Mouse (Mus musculus) limb, embryonic 11.5 days (tissue): Measurements from ENCODE around the gene Jmjd8. TPM values are rescaled to one million over a fixed set of nuclear protein-coding genes. Genes with fewer than 3 reads are reported as not detected.
A peak's percentile ranks its signal among the peaks of the same experiment; 100 is the strongest.

Experiments used
- ATAC-seq: fragments of 200-750 bp; cut with Nextera tagmentation; 2 replicates; pipeline ENCODE4 v1.8.0; 2017; ENCODE audit warnings: low read depth; ENCODE audit not compliant: insufficient number of reproducible peaks, low FRiP score, low TSS enrichment
- DNase-seq: peaks from one replicate; pipeline ENCODE4 v3.0.0-alpha.2; 2015; ENCODE audit warnings: low spot score
- H3K27ac ChIP-seq: fragments of 300-500 bp; sonication (generic); replicated peaks from 2 replicates; pipeline ENCODE4 v1.5.1; 2014; ENCODE audit warnings: low read depth, mild to moderate bottlenecking, low read length
- H3K27me3 ChIP-seq: fragments of 300-500 bp; sonication (generic); 2 replicates; pipeline ENCODE4 v1.6.1; 2014; ENCODE audit warnings: mild to moderate bottlenecking, low read length, mixed read lengths; ENCODE audit not compliant: control insufficient read depth, insufficient read depth
- H3K36me3 ChIP-seq: fragments of 300-500 bp; sonication (generic); 2 replicates; pipeline ENCODE4 v1.6.1; 2014; ENCODE audit warnings: mild to moderate bottlenecking, low read length, moderate library complexity, mixed read lengths; ENCODE audit not compliant: control insufficient read depth, insufficient read depth
- H3K4me1 ChIP-seq: fragments of 300-500 bp; sonication (generic); 2 replicates; pipeline ENCODE4 v1.6.1; 2014; ENCODE audit warnings: low read length, mixed read lengths; ENCODE audit not compliant: control insufficient read depth, insufficient read depth
- H3K4me2 ChIP-seq: fragments of 300-500 bp; sonication (generic); 2 replicates; pipeline ENCODE4 v1.6.1; 2014; ENCODE audit warnings: low read depth, mild to moderate bottlenecking, moderate library complexity; ENCODE audit not compliant: severe bottlenecking
- H3K4me3 ChIP-seq: fragments of 300-500 bp; sonication (generic); 2 replicates; pipeline ENCODE4 v1.5.1; 2014; ENCODE audit warnings: low read depth, low read length
- H3K9ac ChIP-seq: fragments of 300-500 bp; sonication (generic); 2 replicates; pipeline ENCODE4 v1.6.1; 2014; ENCODE audit warnings: mild to moderate bottlenecking, low read length
- H3K9me3 ChIP-seq: fragments of 300-500 bp; sonication (generic); 2 replicates; pipeline ENCODE4 v1.6.1; 2016; ENCODE audit warnings: low read length; ENCODE audit not compliant: control insufficient read depth
- WGBS: fragments of 180-500 bp; shearing (Covaris S2); extraction: QIAGEN DNeasy Blood & Tissue Kit; methylation state at CpG from one replicate; pipeline ENCODE4 v1.1.7; 2014; 5-methylcytosine and 5-hydroxymethylcytosine counted together
- polyA plus RNA-seq: library from polyadenylated mRNA; unstranded; fragments of >200 nt; fragmentation: Nextera tagmentation; extraction: Ambion mirVana; gene quantifications from 2 replicates; pipeline ENCODE4 v1.2.1, GENCODE M21; 2014

Jmjd8 gene
- polyA plus RNA-seq, 1 experiment from 2014 or later, result 45.5 TPM

DNA sequence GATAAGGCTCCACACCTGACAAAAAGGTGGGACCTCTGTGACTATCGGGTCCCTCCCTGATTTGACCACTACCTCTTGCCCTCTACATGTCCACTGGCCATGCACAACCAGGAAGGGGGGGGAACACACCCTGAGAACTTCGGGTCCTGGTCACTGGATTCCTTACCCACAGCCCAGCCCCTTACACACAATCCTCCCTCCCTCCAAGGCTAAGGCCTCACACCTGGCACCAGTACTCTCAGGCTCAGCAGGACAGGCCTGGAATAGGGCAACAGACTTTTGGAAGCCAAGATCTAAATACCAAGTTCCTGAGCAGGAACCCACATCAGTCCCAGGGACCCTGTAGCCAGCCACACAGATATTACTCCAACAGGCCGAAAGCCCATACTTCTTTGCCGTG, 10.2 kb downstream of the Jmjd8 start:
- Histone ChIP-seq H3K27ac (no peak overlapping the region), H3K9ac (no peak overlapping the region), H3K27me3 (no peaks in the 10 kb centered on the region), H3K4me3 (no peak overlapping the region), H3K4me1 (peaks cover 23% of the 10 kb centered on the region), H3K36me3 (peaks cover 33% of the 10 kb centered on the region), H3K9me3 (no peaks in the 10 kb centered on the region), H3K4me2 (no peak overlapping the region)
- 89% methylated on average over 4 of the region's 4 CpGs for WGBS
- no peak for ATAC-seq
- DNase-seq, result no peak

DNA sequence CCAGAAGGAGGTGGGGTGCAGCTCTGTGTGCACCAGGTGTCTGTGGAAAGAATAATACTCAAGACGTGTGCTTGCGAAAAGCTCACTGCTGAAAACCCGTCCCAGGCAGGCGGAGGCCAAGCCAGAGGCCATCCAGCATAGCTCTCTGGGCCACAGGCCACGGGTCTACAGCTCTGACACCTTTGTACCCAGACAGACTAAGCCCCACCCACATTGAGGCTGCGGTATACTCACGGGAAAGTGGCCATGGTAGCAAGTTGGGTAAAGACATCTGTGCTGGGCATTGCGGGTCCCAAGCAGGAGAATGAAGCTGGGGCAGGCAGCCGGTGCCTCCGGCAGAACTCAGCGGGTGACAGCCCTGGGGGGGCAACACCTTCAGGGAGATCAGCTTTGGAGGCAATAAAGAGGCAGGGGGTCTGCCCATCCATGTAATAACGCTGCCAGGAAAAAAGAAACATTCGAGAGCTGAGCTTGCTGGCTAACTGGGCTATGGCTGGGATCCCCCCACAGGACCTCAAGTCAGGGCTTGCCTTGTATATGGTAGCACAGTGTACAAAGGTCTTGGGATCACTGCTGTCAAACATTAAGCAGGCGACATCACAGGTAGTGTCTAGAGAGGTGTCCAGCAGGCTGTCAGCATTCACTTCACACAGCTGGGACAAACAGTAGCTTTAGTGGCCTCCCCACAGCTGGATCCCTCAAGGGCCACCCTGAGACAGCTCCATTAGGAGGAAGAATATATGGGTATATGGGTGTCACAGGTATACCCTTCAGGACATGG, 11.0 kb downstream of the Jmjd8 start:
- ATAC-seq, result no peak
- Histone ChIP-seq H3K27ac (no peak overlapping the region), H3K4me2 (no peak overlapping the region), H3K4me3 (no peak overlapping the region), H3K9me3 (no peaks in the 10 kb centered on the region), H3K27me3 (no peaks in the 10 kb centered on the region), H3K9ac (peak overlapping the region; percentile 2; the same call in 1 of the 2 replicates), H3K36me3 (peaks cover 33% of the 10 kb centered on the region), H3K4me1 (peaks cover 16% of the 10 kb centered on the region)
- DNase-seq, result no peak
- 81% methylated on average over 14 of the region's 14 CpGs for WGBS

DNA sequence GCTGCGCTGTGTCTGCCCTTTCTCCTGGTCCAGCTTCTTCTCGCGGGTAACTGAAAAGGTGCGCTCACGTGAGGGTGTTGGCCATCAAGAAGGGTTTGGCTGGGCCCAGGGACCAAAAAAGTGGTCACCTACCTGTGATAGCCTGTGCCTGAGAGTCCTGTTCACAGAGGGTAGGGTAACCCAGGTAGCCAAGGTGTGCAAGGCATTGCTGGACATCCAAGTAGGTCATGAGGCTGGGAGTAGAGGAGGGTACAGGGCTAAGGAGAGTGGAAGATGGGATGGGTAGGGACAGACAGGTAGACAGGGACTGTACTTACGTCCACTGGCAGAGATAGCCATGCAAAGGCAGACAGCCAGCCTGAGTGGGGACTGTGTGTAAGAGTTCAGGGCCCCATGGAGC, 11.9 kb downstream of the Jmjd8 start:
- Histone ChIP-seq H3K9me3 (no peaks in the 10 kb centered on the region), H3K27me3 (no peaks in the 10 kb centered on the region), H3K4me3 (no peak overlapping the region), H3K27ac (no peak overlapping the region), H3K36me3 (peaks cover 29% of the 10 kb centered on the region), H3K4me2 (no peak overlapping the region), H3K4me1 (peaks cover 15% of the 10 kb centered on the region), H3K9ac (no peak overlapping the region)
- ATAC-seq, result no peak
- WGBS, result 94% methylated on average over 6 of the region's 6 CpGs
- DNase-seq, result no peak

DNA sequence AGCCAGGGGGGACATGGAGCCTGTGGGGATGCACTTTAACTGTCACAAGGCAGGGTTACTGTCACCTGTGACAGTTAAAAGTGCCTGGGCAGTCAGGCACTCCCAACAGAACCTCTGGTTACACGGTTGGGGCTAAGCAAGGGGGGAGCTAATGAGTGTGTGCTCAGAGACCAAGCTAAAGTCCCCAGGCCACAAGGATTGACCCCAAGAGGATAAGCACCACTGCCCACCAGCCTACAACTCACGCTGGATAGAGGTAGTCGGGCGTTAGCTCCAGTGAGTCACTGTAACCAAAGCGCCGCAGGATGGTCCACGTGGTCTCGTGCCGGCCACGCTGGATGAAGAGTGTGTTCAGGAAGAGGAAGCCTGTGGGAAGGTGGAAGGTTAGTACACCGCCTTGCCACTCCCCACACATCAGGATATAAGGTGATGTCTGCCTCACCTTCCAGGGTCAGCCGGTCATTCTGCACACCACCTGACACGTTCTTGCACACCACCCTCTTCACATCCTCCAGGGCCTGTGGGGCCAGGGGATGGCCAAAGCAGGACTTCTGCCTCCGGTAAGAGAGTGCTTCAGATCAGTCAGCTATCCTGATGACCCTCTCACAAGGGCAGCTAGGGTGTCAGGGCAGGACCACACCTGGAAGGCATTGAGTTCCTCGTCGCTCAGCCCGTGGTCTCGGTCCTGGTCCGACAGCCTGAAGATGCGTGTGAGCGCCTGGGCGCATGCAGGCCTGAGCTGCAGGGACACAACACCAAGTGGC, 12.6 kb downstream of the Jmjd8 start, which contains the start of gene Gm20683:
Gm20683 (minus strand) TSS at position 647 of the 764 bp plus-strand sequence.
- no peak within 1 kb of the TSS for H3K4me3 ChIP-seq
- H3K27ac ChIP-seq, result no peak within 1 kb of the TSS
- ATAC-seq, result no peak
- DNase-seq, result no peak
- peaks cover 29% of the 10 kb centered on the region for H3K36me3 ChIP-seq
- no peaks in the 10 kb centered on the region for H3K27me3 ChIP-seq
- peaks cover 14% of the 10 kb centered on the region for H3K4me1 ChIP-seq
- no peak within 1 kb of the TSS for H3K4me2 ChIP-seq
- H3K9ac ChIP-seq, result no peak within 1 kb of the TSS
- H3K9me3 ChIP-seq, result no peaks in the 10 kb centered on the region
- WGBS, result 94% methylated on average over 22 of the region's 22 CpGs

DNA sequence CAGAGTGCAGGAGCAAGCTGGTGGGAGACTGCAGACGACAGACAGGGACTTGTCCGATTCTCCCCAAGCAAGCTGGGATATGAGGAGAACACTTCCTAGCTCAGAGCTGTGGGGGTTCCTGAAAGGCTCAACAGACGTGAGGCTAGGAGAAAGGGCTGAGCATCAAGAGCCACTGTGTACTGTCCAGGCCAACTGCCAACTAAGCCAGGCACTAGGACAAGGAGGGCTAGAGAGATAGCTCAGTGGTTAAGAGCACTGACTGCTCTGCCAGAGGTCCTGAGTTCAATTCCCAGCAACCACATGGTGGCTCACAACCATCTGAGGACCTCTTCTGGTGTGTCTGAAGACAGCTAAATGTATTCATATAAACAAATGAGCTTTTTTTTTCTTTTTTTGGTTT, 13.8 kb downstream of the Jmjd8 start:
- WGBS, result 86% methylated on average over 3 of the region's 3 CpGs

DNA sequence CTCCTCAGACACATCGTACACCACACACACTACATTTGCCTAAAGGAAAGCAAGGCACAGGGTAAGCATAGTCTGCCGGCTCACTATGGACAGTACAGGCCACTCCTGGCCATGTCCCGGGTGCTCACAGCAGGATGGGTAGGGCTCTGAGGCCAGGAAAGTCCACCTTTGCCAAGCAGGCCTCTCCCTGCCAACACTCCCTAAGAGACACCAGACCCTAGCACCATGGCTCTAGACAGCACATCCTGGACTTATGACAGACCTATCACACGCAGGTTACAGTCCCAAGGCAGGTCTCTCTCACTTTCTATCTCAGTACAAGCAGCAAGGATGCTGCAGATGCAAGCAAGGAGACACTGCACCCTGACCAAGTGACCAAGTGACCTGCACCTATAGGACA, 14.5 kb downstream of the Jmjd8 start:
- no peak overlapping the region for H3K9ac ChIP-seq
- 98% methylated on average over 4 of the region's 4 CpGs for WGBS
- no peaks in the 10 kb centered on the region for H3K27me3 ChIP-seq
- no peak overlapping the region for H3K27ac ChIP-seq
- ATAC-seq, result no peak
- DNase-seq, result no peak
- peak overlapping the region; percentile 87; the same call in 1 of the 2 replicates for H3K4me3 ChIP-seq
- H3K36me3 ChIP-seq, result peaks cover 29% of the 10 kb centered on the region
- peaks cover 8% of the 10 kb centered on the region for H3K4me1 ChIP-seq
- peak overlapping the region; percentile 74 for H3K4me2 ChIP-seq
- no peaks in the 10 kb centered on the region for H3K9me3 ChIP-seq

More for the DNA sequence above, 13.8 kb downstream of the Jmjd8 start:
- peaks cover 29% of the 10 kb centered on the region for H3K36me3 ChIP-seq
- no peak overlapping the region for H3K4me3 ChIP-seq
- ATAC-seq (no peak), DNase-seq (no peak)
- H3K4me1 ChIP-seq, result peaks cover 8% of the 10 kb centered on the region
- H3K27me3 ChIP-seq, result no peaks in the 10 kb centered on the region
- H3K9me3 ChIP-seq, result no peaks in the 10 kb centered on the region
- no peak overlapping the region for H3K4me2 ChIP-seq
- no peak overlapping the region for H3K9ac ChIP-seq
- no peak overlapping the region for H3K27ac ChIP-seq

DNA sequence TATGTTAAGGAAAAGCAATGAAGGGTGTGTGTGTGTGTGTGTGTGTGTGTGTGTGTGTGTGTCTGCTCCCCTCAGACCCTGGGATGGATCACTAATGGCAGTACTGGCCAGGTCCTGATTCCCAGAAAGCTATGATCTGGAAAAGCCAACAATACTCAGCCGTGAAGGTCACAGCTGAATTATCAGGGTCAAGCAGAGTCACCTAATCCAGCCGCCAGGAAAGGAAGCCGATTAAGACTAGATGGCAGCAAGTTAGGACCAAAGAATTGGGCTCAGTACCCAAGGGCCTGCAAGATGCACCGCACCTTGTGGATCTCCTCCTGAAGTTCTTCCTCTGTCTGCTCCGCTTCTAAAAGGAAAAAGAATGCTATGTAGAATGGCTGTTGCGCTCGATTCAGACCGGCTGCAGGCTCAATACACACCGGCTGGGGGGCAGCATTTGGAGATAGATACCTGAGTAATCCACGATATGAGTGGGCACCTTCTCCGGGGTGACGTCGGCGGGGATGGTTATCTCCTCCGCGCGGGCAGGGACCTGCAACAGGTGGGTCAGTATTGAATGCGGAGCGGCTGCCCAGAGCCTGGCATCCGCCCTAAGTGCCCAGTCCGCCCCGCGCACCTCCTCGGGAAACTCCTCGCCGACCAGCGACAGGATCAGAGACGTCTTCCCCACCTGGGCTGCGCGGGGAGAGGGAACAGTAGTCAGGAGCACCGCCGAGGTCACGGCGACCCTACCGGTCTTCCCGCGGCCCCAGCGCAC, 15.1 kb downstream of the Jmjd8 start:
- ATAC-seq (peak; percentile 53), DNase-seq (no peak)
- Histone ChIP-seq H3K9me3 (no peaks in the 10 kb centered on the region), H3K27ac (no peak overlapping the region), H3K27me3 (no peaks in the 10 kb centered on the region), H3K4me3 (peak overlapping the region; percentile 87), H3K4me1 (peaks cover 8% of the 10 kb centered on the region), H3K36me3 (peaks cover 28% of the 10 kb centered on the region), H3K4me2 (peak overlapping the region; percentile 74), H3K9ac (peak overlapping the region; percentile 80)
- 4% methylated on average over 38 of the region's 38 CpGs for WGBS

DNA sequence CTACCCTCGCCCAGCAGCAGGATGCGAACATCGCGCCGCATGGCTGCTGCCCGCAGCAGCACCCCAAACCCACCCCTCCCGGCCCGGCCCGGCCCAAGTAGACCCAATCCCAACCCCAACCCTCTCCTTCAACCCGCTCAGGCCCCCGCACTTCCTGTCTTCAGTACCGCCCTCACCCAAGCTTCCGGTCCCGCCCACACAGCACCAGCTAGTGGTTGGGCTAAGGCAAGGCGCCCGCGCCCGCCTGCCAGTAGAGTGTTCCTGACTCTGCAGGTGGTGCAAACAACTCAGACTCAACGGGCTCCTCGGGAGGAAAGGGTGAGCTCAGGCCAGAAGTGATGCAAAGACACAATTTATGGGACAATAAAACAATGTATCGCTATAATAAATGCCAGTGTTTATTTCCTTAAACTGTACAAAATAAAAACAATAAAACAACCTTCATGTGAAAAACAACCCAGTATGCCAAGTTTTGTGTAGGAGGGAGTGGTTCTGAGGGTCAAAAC, 15.8 kb downstream of the Jmjd8 start, which contains the start of gene Rhot2:
Rhot2 (minus strand) TSS at position 456 of the 506 bp plus-strand sequence.
- Histone ChIP-seq H3K9me3 (no peaks in the 10 kb centered on the region), H3K4me3 (peak within 1 kb of the TSS; percentile 87), H3K4me1 (peaks cover 8% of the 10 kb centered on the region), H3K36me3 (peaks cover 21% of the 10 kb centered on the region), H3K4me2 (peak within 1 kb of the TSS; percentile 74), H3K9ac (peak within 1 kb of the TSS; percentile 80), H3K27me3 (no peaks in the 10 kb centered on the region), H3K27ac (no peak within 1 kb of the TSS)
- WGBS, result under 1% methylated on average over 18 of the region's 21 CpGs
- peak; percentile 87 for ATAC-seq
- DNase-seq, result peak; percentile 97
